Mouse (Mus musculus): Measurements from ENCODE around the gene Catsperd.
"Not testable (repeated sequence)": the region's sequence is repeated elsewhere in the genome, so short reads cannot be mapped to it uniquely, and the experiment has no call there.

The Catsperd gene

DNA sequence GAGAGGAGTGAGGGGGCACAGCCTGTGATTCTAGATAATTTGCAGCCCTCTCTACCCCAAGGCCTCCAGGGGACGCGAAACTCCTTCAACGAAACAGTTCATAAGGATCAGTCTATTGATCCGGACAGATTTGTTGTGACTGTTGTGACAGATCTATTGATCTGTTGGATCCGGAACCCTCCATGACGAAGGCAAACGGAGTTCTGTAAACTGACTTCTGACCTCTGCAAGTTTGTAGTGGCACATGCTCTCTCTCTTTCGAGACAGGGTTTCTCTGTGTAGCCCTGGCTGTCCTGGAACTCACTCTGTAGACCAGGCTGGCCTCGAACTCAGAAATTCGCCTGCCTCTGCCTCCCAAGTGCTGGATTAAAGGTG lies 15.4 kb upstream of the Catsperd start:
- in situ Hi-C loops (cut with MboI, MseI) = not testable (repeated sequence)

DNA sequence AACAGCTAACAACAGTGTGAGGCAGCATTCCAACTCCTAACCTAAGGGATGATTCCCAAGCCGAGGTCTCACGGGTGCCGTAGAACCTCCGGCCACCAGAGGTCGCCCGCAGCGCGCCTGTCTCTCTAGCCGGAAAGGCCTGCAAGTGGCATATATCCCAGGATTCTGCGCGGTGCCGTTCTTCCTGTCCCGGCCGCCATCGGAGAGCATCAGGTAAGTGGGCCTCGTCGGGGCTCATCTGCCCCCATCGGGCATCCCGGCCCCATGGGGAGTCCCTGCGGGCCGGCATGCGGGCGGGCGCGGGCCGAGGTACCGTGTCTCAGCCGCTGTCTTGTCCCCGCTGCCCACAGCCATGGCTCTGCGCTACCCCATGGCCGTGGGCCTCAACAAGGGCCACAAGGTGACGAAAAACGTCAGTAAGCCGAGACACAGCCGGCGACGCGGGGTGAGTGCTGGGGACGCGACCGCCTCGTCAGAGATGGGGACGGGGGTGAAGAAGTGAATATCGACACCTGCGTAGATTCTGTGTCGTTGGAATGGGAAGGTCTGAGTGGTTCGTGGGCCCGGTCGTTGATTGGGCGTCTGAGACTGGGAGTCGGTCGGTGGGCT lies 14.6 kb upstream of the Catsperd start, which contains the start of gene Rpl36:
Rpl36 (plus strand) TSS at position 181 of the 609 bp plus-strand sequence.
- in situ Hi-C loops (cut with MboI, MseI) = no loop called here

DNA sequence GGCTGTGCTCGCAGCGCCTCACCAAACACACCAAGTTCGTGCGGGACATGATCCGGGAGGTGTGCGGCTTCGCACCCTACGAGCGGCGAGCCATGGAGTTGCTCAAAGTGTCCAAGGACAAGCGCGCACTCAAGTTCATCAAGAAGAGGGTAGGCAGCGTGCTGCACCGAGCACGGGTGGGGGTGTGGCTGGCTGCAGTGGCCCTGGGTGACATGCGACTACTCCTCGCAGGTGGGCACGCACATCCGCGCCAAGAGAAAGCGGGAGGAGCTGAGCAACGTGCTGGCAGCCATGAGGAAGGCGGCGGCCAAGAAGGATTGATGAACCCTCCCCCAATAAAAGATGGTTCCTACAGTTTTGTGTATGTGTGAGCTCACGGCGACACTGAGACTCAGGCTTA lies 14.1 kb upstream of the Catsperd start:
- in situ Hi-C loops (cut with MboI, MseI) = not testable (repeated sequence)

DNA sequence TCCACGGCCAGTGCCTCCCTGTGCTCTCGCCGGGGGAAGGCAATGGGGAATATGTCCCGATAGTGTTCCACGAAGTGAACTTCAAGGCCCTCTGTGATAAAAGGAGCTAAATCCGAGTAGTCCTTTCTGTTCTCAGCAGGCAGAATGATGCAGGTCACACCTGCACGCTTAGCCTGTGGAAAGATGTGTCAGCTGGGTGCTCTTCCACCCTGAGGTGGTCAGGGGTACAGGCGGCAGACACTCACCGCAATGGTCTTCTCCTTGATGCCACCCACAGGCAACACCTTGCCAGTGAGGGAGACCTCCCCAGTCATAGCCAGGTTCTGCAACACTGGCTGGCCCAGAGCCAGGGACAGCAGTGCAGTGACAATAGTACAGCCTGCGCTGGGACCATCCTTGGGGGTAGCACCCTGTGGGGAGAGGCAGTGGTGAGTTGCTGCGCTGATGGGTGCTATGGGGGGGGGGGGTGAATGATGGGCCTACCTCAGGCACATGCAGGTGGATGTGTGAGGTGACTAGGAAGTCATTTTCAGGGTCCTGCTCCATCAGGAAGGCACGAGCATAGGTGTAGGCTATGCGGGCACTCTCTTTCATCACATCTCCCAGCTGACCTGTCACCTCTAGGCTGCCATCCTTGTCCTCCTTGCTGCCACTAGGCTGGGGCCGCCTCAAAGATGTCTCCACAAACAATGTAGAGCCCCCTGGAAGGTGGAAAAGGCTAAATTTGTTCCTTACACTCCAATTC lies 13.4 kb upstream of the Catsperd start:
- in situ Hi-C loops (cut with MboI, MseI) = loop anchor here (5.0 kb wide), 1 partner anchor 53 kb away; no protein-coding TSS in a partner anchor

DNA sequence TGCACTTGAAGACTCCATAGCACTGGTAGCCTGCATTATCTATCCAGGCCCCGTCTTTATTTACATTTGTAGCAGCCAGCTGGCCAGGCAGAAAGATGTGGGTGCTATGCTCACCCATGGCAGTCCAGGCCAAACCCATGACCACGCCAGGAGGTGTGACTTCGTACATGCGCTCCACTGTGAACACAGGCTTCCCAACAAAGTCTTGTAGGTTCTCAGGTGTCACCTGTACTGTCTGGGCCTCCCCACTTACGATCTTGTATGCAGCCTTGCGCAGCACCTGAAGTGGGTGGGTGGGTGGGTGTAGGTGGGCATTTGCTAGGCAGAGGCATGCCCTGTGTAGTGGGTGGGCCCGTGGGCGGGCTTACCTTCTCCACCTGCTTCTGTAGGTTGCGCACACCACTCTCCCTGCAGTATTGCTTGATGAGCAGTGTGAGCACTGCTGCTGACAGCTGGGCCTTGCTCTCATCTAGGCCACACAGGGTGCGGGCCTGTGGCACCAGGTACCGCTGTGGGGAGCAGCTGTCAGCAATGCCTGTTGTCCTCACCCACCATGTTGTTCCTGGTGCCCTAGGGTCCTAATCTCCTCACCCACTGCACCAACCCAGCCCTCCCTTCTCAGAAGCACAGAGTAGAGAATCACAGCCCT lies 12.7 kb upstream of the Catsperd start:
- in situ Hi-C loops (cut with MboI, MseI) = loop anchor here (5.0 kb wide), 1 partner anchor 52 kb away; no protein-coding TSS in a partner anchor

DNA sequence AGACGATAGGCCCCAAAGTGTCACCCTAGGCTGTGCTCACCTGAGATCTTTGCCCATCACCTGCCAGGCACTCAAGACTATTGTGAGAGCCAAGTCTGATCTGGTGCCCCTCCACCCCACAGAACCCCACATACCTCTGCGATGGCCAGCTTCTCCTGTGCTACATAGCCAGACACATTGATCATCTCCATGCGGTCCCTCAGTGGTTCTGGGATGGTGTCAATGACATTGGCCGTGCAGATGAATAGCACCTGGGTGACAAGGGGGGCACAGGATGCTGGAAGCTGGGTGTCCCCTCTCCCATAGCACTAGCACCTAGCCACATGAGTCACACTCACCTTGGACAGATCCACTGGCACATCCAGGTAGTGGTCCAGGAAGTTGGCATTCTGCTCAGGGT lies 12.2 kb upstream of the Catsperd start:
- in situ Hi-C loops (cut with MboI, MseI) = loop anchor here (5.0 kb wide), 1 partner anchor 52 kb away; no protein-coding TSS in a partner anchor

DNA sequence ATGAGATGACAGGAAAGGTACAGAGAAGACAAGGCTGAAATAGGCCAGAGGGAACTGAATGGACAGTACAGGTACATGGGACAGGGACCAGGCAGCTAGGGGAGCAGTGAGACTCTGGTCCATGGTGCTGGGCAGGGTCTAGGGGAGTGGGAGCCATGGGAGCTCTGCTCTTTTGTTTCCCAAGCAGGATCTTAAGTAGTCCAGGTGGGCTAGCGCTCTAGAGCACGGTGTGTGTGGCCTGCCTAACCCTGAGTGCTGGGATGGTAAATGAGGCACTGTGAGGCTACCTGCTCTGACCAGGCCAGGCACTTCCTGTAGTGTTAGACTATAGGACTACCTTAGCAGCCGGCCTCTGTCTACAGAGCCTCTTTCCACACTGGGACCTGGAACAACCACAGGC lies 11.2 kb upstream of the Catsperd start:
- in situ Hi-C loops (cut with MboI, MseI) = loop anchor here (5.0 kb wide), 1 partner anchor 51 kb away; no protein-coding TSS in a partner anchor

DNA sequence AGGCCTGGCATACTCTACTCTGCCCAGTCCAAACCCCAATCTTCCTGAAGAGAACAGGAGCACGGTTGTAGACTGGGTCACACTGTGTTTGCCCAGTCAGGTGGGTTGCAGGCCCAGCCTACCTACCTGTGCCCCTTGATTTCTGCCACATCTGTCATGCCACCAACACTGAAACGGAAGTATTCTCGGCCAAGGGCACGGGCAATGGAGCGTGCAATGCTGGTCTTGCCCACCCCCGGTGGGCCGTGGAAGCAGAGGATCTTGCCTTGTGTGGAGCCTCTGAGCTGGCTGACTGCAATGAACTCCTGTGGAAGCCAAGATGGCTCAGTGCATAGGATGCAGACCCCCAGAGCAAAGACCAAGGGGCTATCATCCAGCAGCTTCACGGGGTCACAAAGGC lies 10.3 kb upstream of the Catsperd start:
- in situ Hi-C loops (cut with MboI, MseI) = loop anchor here (5.0 kb wide), 1 partner anchor 50 kb away; no protein-coding TSS in a partner anchor

DNA sequence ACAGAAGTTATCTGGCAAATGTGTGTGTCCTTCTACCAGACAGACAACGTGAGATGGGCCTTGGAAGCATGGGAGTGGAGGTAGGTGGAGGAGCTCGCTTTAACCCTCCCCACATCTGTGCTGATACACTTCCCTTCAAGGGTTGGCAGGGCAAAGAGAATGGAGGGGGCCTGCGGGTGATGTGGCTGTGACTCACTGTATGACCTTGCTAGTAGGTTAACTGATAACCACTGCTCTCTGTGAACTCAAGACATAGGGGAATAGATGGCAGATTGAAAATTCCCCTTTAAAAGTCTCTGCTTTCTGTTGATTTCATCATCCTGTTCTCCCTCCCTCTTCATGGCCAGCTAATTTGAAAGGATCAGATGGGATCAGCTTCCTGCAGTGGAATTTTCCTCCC lies 2.4 kb upstream of the Catsperd start:
- in situ Hi-C loops (cut with MboI, MseI) = no loop called here

DNA sequence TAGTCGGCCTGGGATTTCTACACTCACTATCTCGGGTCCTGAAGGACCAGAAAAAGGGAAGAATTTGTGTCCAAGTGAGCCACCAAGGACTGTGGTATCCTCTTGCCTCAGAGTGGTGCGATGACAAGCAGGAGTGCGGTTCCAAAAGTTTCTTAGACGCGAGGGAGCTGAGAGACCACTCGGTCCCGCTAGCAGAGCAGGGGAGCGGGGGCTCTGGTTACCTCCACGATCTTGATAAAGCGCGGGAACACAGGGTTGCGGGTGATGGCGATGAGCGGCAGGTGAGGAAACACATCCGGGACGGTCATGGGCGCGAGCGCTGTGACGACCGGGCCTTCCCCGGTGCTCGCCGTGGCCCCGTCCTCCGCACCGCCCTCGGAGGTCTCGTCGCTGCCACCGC lies 1.7 kb upstream of the Catsperd start:
- in situ Hi-C loops (cut with MboI, MseI) = no loop called here

DNA sequence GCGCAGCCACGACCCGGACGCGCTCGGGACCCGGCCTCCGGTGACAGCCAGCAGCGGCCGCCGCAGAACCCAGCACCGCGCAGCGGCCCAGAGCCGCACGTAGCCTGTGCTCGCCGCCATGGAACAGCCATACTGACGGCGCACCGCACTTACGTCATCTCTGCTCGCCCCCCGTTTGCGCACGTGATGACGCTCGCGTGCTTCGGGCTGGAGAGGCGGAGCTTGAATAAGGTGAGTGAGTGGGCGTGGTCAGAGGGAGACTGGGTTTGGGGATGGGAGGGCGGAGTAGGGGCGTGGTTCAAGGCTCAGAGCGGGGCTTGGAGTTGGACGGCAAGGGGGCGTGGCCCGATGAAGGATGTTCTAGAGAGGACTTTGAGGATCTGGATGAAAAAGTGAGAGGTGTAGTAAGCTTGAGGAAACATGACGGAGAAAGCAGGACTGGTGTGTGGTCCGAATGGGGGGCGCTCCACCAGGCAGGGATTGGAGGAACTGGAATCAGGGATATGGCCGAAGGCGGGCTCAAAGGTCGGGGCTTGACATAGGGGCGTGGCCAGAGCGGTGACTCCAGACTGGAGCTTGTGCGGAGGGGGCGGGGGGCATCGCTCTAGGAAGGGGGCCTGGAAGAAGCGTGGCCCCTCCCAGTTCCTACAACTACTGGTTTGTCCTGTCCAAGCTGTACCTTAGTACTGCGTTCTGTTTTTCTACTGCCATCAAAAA lies 1.0 kb upstream of the Catsperd start, which contains the start of gene Lonp1:
Lonp1 (minus strand) TSS at position 134 of the 717 bp plus-strand sequence.
- in situ Hi-C loops (cut with MboI, MseI) = no loop called here

DNA sequence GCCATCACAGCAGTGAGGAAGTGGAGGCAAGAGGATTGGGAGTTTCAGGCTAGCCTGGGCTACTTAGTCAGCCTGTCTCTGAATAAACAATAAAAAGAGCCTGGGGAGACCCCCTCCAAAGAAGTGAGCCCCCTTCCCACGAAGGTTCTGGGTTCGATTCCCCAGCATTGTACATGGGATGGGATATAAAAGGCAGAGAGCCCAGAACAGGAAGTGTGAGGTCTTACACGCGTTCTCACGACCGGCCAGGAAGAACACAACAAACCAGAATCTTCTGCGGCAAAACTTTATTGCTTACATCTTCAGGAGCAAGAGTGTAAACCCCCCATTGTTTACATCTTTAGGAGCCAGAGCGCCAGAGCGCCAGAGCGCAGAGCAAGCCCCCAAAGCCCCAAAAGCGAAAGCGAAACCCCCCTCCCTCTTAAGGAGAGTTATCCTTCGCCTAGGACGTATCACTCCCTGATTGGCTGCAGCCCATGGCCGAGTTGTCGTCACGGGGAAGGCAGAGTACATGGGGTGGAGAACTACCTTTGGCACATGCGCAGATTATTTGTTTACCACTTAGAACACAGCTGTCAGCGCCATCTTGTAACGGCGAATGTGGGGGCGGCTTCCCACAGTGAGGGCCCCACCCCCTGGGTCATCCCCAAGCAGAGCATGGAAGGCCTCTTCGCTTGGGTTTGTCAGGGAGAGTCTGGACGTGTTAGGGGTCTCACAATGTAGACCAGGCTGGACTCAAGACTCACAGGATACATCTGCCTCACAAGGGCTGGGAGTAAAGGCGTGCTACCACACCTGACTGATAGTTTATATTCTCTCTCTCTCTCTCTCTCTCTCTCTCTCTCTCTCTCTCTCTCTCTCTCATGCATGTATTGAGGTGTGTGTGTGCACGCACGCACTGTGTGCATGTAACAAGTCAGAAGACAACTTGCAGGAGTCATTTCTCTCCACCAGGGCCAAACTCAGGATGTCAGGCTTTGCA lies 2.1 kb downstream of the Catsperd start:
- in situ Hi-C loops (cut with MboI, MseI) = not testable (repeated sequence)

DNA sequence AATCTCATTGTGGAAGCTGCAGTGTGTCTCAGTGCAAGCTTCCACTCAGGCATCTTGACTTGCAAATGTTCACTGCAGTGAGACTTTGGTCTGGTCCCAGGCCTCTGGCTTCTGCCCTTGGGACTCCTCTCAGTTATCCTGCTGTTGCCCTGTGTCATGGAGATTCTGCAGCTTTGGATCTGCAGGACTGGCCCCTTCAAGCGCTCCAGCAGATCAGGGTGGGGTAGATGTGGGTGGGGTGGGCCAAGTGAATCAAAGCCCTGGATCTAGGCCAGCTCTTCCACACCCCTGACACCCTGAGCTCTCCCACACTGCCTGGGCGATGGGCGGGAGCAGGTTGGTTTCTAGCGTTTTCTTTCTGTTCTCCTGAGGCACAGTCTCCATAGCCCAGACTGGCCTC lies 3.9 kb downstream of the Catsperd start:
- in situ Hi-C loops (cut with MboI, MseI) = no loop called here

DNA sequence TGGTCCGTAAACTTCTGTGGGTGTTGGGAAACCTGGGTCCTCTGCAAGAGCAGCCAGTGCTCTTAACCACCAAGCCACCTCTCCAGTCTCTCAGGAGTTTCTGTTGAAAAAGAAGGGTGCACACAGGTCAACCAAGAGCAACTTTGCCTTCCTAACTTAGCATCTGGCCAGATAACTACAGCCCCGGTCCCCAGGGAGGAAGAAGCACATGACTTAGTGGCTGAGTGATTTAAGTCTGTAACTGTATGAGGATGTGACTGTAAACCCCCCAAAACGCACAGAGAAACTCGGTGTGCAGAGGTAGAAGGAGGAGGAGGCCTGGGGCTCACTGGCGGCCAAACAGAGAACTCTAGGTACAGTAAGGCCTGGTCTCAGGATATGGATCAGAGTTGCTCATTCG lies 6.1 kb downstream of the Catsperd start:
- in situ Hi-C loops (cut with MboI, MseI) = no loop called here

DNA sequence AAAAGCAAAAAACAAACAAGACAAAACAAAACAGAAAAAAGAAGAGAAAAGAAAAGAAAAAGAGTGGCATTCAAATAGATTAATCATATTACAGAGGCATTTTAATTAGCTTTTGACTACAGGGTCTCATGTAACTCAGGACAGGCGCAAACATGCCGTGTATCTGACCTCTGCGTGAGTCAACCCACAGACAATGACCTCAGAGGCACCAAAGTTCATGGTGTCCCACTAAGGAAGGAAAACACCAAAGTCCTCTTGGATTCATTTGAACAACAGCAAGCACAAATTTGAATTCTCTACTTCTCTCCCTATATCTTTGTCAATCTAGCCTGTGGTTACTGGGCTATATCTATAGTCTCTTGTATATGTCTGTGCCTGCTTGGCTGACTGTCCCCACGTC lies 15.3 kb downstream of the Catsperd start:
- in situ Hi-C loops (cut with MboI, MseI) = no loop called here

DNA sequence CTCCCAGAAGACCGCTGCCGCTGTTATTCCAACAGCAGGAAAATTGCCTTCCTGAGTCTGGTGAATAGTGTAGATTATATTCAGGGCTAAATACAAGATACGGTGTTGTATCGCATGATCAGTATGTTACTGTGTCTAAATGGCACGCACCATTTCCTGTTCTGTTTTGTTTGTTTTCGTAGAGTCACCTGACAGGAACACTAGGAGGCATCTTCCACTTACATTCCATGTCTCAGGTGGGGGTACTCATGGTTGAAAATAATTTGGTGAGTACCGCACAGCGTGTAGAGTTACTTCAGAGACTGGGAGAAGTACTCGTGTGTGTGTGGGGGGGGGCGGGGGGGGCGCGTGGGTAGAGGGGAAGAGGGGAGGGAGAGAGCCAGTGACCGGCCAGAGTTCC lies 19.6 kb downstream of the Catsperd start:
- in situ Hi-C loops (cut with MboI, MseI) = no loop called here

DNA sequence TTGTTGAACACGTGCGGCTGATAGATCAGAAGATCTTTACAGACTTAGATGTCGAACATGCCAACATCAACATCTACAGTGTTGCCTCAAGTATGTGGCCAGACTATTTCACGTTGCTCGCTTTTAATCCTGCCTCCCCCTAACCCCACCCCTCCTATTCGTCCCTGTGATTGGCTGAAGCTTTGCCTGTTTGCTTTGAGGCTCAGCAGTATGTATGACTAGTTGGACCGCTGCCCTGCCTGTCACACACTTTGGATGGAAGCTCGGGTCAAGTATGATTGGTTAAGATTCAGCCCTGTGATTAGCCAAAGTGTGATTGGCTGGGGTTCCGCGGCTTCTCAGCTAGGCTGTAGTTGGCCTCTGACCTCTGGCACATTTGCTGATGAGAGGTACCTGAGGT lies 23.9 kb downstream of the Catsperd start:
- in situ Hi-C loops (cut with MboI, MseI) = loop anchor here (10.0 kb wide), 1 partner anchor 277 kb away; no protein-coding TSS in a partner anchor

DNA sequence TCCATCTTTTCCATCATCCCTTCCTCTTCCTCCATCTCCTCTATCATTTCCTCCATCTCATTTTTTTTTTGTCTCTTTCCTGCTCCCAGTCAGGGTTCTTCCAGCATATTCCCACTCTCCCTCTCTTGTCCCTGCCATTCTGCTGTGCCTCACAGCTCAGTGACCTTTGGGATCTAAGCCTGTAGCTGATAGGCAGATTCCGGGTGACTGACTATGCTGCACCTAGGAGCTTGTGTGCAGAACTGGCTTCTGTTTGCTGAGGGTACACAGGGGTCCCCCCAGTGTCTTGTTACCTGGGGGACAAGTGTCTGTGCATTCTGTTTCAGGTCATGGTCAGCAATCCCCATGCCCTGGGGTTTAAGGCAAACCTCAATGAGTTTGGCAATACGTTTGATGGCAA lies 26.8 kb downstream of the Catsperd start:
- in situ Hi-C loops (cut with MboI, MseI) = loop anchor here (10.0 kb wide), 1 partner anchor 280 kb away; no protein-coding TSS in a partner anchor

DNA sequence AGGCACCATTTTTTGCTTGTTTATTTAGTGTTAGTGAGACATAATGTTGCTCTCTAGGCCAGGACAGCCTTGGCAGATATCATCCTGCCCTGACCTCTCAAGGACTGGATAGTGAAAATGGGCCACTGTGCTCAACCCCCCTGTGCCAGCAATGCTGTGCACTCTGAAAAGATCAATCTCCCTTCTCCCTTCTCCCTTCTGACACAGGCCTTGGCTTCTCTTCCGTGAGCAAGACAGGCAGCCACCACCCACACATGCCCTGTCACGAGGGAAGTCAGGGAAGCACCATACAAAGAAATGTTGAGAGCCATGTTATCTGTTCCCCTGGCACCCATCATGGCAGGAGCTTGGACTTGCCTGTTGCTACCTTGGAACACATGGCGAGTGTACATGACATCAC lies 27.4 kb downstream of the Catsperd start:
- in situ Hi-C loops (cut with MboI, MseI) = loop anchor here (10.0 kb wide), 1 partner anchor 281 kb away; no protein-coding TSS in a partner anchor

DNA sequence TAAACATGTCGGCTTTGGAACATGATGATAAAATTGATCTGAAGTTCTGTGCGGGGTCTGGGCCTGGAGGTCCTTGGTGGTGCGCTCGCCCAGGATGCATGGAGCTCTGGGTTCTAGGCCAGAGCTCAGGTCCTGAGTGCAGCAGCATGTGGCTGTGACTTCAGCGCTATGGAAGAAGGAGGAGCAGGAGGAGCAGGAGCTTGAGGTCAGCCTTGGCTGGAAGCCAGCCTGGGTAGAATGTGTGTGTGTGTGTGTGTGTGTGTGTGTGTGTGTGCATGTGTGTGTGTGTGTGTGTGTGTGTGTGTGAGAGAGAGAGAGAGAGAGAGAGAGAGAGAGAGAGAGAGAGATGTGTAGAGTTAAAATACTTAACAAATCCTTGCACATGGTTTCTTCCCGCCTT lies 28.2 kb downstream of the Catsperd start:
- in situ Hi-C loops (cut with MboI, MseI) = loop anchor here (10.0 kb wide), 1 partner anchor 281 kb away; no protein-coding TSS in a partner anchor

All from T-helper 1 cell (primary cell).